Mouse (Mus musculus): ENCODE data around the gene Trmt10a. TPM values are rescaled to one million over a fixed set of nuclear protein-coding genes. Genes with fewer than 3 reads are reported as not detected.

Trmt10a gene
- total and polyA plus RNA-seq, 2 experiments from 2014 or later, result 3.7 to 5.3 TPM

DNA sequence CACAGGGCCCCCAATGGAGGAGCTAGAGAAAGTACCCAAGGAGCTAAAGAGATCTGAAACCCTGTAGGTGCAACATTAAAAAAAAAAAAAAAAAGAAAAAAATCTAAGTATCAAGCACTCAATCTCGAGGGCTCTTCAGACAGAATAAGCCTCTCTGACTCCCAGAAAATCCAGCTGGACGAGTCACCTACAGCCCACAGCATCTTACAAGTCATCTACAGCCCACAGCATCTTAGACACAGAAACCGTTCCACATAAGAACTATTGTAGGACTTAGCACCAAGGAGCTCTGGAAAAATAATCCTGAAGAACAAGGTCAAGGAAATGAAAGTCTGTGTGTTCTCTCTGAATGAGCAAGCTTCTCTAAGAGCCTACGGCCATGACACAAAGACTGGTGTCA lies 41.3 kb upstream of the Trmt10a start:
- Histone ChIP-seq H3K27ac (ENCODE audit: low read depth) (no peak overlapping the region), H3K4me1 (ENCODE audit: control insufficient read depth, insufficient read depth) (peaks cover 24% of the 10 kb centered on the region), H3K4me3 (ENCODE audit: low read depth, low read length) (no peak overlapping the region), H3K4me2 (ENCODE audit: low read depth, low read length) (no peak overlapping the region), H3K9me3 (replicated peaks; ENCODE audit: control insufficient read depth, low read length) (no peaks in the 10 kb centered on the region), H3K27me3 (ENCODE audit: control insufficient read depth, insufficient read depth, low read length) (no peaks in the 10 kb centered on the region), H3K9ac (replicated peaks; ENCODE audit: low read depth, low read length) (no peak overlapping the region), H3K36me3 (replicated peaks; ENCODE audit: control insufficient read depth, insufficient read depth, low read length) (no peaks in the 10 kb centered on the region)
- TF ChIP-seq CTCF (IDR thresholded peaks at IDR 0.05; ENCODE audit: low read depth) (no peak), EP300 (IDR thresholded peaks at IDR 0.05; ENCODE audit: low read depth) (no peak)
- ATAC-seq (ENCODE audit: insufficient read depth, low read depth) (no peak), DNase-seq (ENCODE audit: low spot score) (no peak)
- 83% methylated on average over 4 of the region's 4 CpGs for WGBS

DNA sequence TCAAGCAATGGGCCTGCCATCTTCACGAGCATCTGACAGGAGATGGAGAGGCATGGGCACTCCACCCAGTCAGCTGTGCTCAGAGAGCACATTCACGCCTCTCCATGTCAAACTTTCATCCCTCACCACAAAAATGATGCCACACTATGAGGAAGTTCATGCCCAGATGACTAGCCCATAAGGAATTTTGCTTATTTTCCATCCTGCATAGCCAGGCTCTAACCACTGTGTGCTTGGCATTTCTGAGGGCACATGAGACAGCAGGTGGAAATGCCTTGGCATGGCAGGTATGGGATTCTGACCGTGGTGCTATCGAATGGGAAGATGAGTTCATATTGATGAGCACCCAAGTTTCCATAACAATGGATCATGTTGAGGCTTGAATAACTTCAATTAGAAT lies 39.6 kb upstream of the Trmt10a start:
- no peak overlapping the region for H3K9ac ChIP-seq (replicated peaks; ENCODE audit: low read depth, low read length)
- no peak overlapping the region for H3K27ac ChIP-seq (ENCODE audit: low read depth)
- H3K36me3 ChIP-seq (replicated peaks; ENCODE audit: control insufficient read depth, insufficient read depth, low read length), result no peaks in the 10 kb centered on the region
- no peak overlapping the region for H3K4me3 ChIP-seq (ENCODE audit: low read depth, low read length)
- no peak for ATAC-seq (ENCODE audit: insufficient read depth, low read depth)
- no peak overlapping the region for H3K4me2 ChIP-seq (ENCODE audit: low read depth, low read length)
- 86% methylated on average over 4 of the region's 4 CpGs for WGBS
- DNase-seq (ENCODE audit: low spot score), result no peak
- no peaks in the 10 kb centered on the region for H3K9me3 ChIP-seq (replicated peaks; ENCODE audit: control insufficient read depth, low read length)
- H3K27me3 ChIP-seq (ENCODE audit: control insufficient read depth, insufficient read depth, low read length), result no peaks in the 10 kb centered on the region
- peaks cover 11% of the 10 kb centered on the region; the same call in 1 of the 2 replicates for H3K4me1 ChIP-seq (ENCODE audit: control insufficient read depth, insufficient read depth)
- no peak for TF ChIP-seq EP300 (IDR thresholded peaks at IDR 0.05; ENCODE audit: low read depth)
- no peak for TF ChIP-seq CTCF (IDR thresholded peaks at IDR 0.05; ENCODE audit: low read depth)

DNA sequence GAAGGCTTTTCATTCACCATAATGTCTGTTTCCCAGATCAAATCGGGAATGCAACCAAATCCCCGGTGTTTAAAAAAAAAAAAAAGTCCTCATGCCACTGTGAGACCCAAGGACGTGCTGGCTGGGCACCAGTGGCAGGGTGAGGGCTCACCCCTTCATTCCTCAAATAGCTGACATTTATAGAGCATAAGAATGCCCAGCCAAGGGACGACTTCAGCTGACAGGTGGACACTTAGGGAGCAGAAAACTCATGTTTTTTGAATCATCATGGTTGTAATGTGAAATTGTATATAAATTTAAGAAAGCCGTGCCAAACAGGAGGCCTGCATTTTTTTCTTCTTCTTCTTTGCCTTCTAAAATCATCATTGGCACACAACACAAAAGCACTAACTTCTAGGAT lies 38.2 kb upstream of the Trmt10a start:
- TF ChIP-seq CTCF (IDR thresholded peaks at IDR 0.05; ENCODE audit: low read depth), result no peak
- TF ChIP-seq EP300 (IDR thresholded peaks at IDR 0.05; ENCODE audit: low read depth), result no peak
- no peaks in the 10 kb centered on the region for H3K27me3 ChIP-seq (ENCODE audit: control insufficient read depth, insufficient read depth, low read length)
- peak; percentile 71 for ATAC-seq (ENCODE audit: insufficient read depth, low read depth)
- 50% methylated on average over 5 of the region's 5 CpGs for WGBS
- peaks cover 11% of the 10 kb centered on the region; the same call in 1 of the 2 replicates for H3K4me1 ChIP-seq (ENCODE audit: control insufficient read depth, insufficient read depth)
- no peak overlapping the region for H3K9ac ChIP-seq (replicated peaks; ENCODE audit: low read depth, low read length)
- no peak overlapping the region for H3K4me3 ChIP-seq (ENCODE audit: low read depth, low read length)
- DNase-seq (ENCODE audit: low spot score), result no peak
- H3K4me2 ChIP-seq (ENCODE audit: low read depth, low read length), result no peak overlapping the region
- H3K27ac ChIP-seq (ENCODE audit: low read depth), result no peak overlapping the region; the same call in 1 of the 2 replicates
- H3K9me3 ChIP-seq (replicated peaks; ENCODE audit: control insufficient read depth, low read length), result no peaks in the 10 kb centered on the region
- H3K36me3 ChIP-seq (replicated peaks; ENCODE audit: control insufficient read depth, insufficient read depth, low read length), result no peaks in the 10 kb centered on the region

DNA sequence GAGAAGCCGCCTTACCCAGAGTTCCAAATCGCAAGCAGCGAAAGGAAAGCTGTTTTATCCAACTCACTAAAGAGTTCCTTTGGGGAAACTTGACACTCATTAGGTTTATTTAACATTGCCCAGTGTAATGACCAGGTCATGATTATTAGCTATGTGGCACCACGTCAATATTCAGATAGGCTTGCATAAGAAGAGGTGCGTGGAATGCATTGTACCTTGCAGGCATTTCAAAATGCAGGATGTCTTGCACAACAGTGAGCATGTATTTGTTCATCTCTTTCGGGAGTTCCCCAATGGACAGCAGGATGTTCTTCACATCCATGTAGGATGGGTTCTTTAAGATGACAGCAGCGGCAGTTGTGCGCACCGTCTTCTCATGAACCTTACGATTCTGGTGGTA lies 36.4 kb upstream of the Trmt10a start:
- H3K9ac ChIP-seq (replicated peaks; ENCODE audit: low read depth, low read length), result no peak overlapping the region
- no peaks in the 10 kb centered on the region for H3K27me3 ChIP-seq (ENCODE audit: control insufficient read depth, insufficient read depth, low read length)
- no peak overlapping the region for H3K4me2 ChIP-seq (ENCODE audit: low read depth, low read length)
- peaks cover 11% of the 10 kb centered on the region; the same call in 1 of the 2 replicates for H3K4me1 ChIP-seq (ENCODE audit: control insufficient read depth, insufficient read depth)
- ATAC-seq (ENCODE audit: insufficient read depth, low read depth), result no peak
- H3K9me3 ChIP-seq (replicated peaks; ENCODE audit: control insufficient read depth, low read length), result no peaks in the 10 kb centered on the region
- DNase-seq (ENCODE audit: low spot score), result no peak
- H3K36me3 ChIP-seq (replicated peaks; ENCODE audit: control insufficient read depth, insufficient read depth, low read length), result no peaks in the 10 kb centered on the region
- no peak overlapping the region for H3K4me3 ChIP-seq (ENCODE audit: low read depth, low read length)
- 93% methylated on average over 10 of the region's 10 CpGs for WGBS
- H3K27ac ChIP-seq (ENCODE audit: low read depth), result no peak overlapping the region
- no peak for TF ChIP-seq CTCF (IDR thresholded peaks at IDR 0.05; ENCODE audit: low read depth)
- no peak for TF ChIP-seq EP300 (IDR thresholded peaks at IDR 0.05; ENCODE audit: low read depth)

DNA sequence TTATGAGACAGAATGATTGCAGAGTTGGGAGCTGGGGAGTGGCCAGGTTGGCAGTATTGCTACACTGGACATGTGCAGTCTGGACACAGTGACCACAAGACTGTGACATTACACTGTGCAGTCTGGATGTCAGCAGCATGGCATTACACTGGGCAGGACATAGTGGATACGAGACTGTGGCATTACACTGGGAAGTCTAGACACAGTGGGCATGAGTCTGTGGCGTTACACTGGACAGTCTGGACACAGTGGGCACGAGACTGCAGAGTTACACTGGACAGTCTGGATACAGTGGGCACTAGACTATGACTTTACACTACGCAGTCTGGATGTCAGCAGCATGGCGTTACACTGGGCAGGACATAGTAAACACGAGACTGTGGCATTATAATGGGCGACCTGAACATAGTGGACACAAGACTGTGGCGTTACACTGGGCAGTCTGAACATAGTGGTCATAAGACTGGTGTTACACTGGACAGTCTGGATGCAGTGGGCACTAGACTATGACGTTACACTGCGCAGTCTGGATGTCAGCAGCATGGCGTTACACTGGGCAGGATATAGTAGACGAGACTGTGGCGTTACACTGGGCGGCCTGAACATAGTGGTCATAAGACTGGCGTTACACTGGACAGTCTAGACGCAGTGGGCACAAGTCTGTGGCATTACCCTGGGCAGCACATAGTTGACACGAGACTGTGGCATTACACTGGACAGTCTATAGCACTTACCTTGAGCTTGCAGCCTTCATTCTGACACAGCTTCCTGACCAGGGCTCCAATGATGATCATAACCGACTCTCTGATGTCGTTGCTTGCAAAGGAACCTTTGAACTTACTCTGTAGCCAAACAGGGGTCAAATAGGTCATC lies 32.1 kb upstream of the Trmt10a start:
- H3K4me1 ChIP-seq (ENCODE audit: control insufficient read depth, insufficient read depth), result 0 out of 2 replicates have a peak, but pooled peaks cover under 1% of the 10 kb centered on the region
- no peaks in the 10 kb centered on the region for H3K27me3 ChIP-seq (ENCODE audit: control insufficient read depth, insufficient read depth, low read length)
- DNase-seq (ENCODE audit: low spot score) (no peak), ATAC-seq (ENCODE audit: insufficient read depth, low read depth) (no peak)
- no peak overlapping the region for H3K9ac ChIP-seq (replicated peaks; ENCODE audit: low read depth, low read length)
- no peak for TF ChIP-seq EP300 (IDR thresholded peaks at IDR 0.05; ENCODE audit: low read depth)
- no peak for TF ChIP-seq CTCF (IDR thresholded peaks at IDR 0.05; ENCODE audit: low read depth)
- no peaks in the 10 kb centered on the region for H3K36me3 ChIP-seq (replicated peaks; ENCODE audit: control insufficient read depth, insufficient read depth, low read length)
- no peaks in the 10 kb centered on the region for H3K9me3 ChIP-seq (replicated peaks; ENCODE audit: control insufficient read depth, low read length)
- no peak overlapping the region for H3K27ac ChIP-seq (ENCODE audit: low read depth)
- WGBS, result 88% methylated on average over 19 of the region's 19 CpGs
- no peak overlapping the region for H3K4me2 ChIP-seq (ENCODE audit: low read depth, low read length)
- no peak overlapping the region for H3K4me3 ChIP-seq (ENCODE audit: low read depth, low read length)
